Mouse (Mus musculus): ENCODE results near the gene Rpl27. TPM values are rescaled to one million over a fixed set of nuclear protein-coding genes. Genes with fewer than 3 reads are reported as not detected.

Rpl27 gene
- polyA plus RNA-seq (2015; fragmentation: Nextera tagmentation; extraction: Ambion mirVana) = 317 and 371 TPM in 2 replicates

- Histone ChIP-seq H3K4me1 (replicated peaks; ENCODE audit: control insufficient read depth, insufficient read depth) (no peaks in the 10 kb centered on the region), H3K27me3 (ENCODE audit: control insufficient read depth, insufficient read depth, low read length) (no peaks in the 10 kb centered on the region), H3K9ac (ENCODE audit: low read length) (peak within 1 kb of the TSS; percentile 97), H3K4me2 (replicated peaks; ENCODE audit: low read depth) (peak within 1 kb of the TSS; percentile 74), H3K4me3 (ENCODE audit: low read depth, low read length) (peak within 1 kb of the TSS; percentile 78), H3K27ac (replicated peaks) (peak within 1 kb of the TSS; percentile 91), H3K36me3 (ENCODE audit: control insufficient read depth, insufficient read depth, low read length) (peaks cover 13% of the 10 kb centered on the region), H3K9me3 (ENCODE audit: control insufficient read depth, low read length) (no peaks in the 10 kb centered on the region)
- DNase-seq (ENCODE audit: low spot score) = peak; percentile 99
- TF ChIP-seq EP300 (optimal IDR thresholded peaks at IDR 0.05) (peak; percentile 85), CTCF (IDR thresholded peaks at IDR 0.05; ENCODE audit: low read depth) (peak; percentile 89)
- WGBS = under 1% methylated on average over 42 of the region's 42 CpGs
- peak; percentile 99 for ATAC-seq (ENCODE audit: low FRiP score, low TSS enrichment)
Observed at GRCm38 (mm10) chr11:101442127-101442693, at the start of gene Rpl27. TSS of gene Rpl27 (plus strand) at chr11:101442298.

- DNase-seq (ENCODE audit: low spot score) (peak; percentile 80), ATAC-seq (ENCODE audit: low FRiP score, low TSS enrichment) (peak; percentile 53; the same call in 1 of the 2 replicates)
- no peak overlapping the region for H3K4me2 ChIP-seq (replicated peaks; ENCODE audit: low read depth)
- 1% methylated on average over 8 of the region's 8 CpGs for WGBS
- no peak overlapping the region for H3K9ac ChIP-seq (ENCODE audit: low read length)
- H3K36me3 ChIP-seq (ENCODE audit: control insufficient read depth, insufficient read depth, low read length) = no peaks in the 10 kb centered on the region
- H3K4me1 ChIP-seq (replicated peaks; ENCODE audit: control insufficient read depth, insufficient read depth) = no peaks in the 10 kb centered on the region
- no peak overlapping the region for H3K27ac ChIP-seq (replicated peaks)
- TF ChIP-seq CTCF (IDR thresholded peaks at IDR 0.05; ENCODE audit: low read depth) (peak; percentile 99), EP300 (optimal IDR thresholded peaks at IDR 0.05) (no peak)
- no peaks in the 10 kb centered on the region for H3K9me3 ChIP-seq (ENCODE audit: control insufficient read depth, low read length)
- H3K4me3 ChIP-seq (ENCODE audit: low read depth, low read length) = no peak overlapping the region
- H3K27me3 ChIP-seq (ENCODE audit: control insufficient read depth, insufficient read depth, low read length) = no peaks in the 10 kb centered on the region
Observed at GRCm38 (mm10) chr11:101395110-101395509, 47.0 kb upstream of the Rpl27 start.

- no peaks in the 10 kb centered on the region for H3K9me3 ChIP-seq (ENCODE audit: control insufficient read depth, low read length)
- H3K27me3 ChIP-seq (ENCODE audit: control insufficient read depth, insufficient read depth, low read length) = no peaks in the 10 kb centered on the region
- no peak overlapping the region for H3K9ac ChIP-seq (ENCODE audit: low read length)
- 83% methylated on average over 2 of the region's 2 CpGs for WGBS
- no peak overlapping the region for H3K4me2 ChIP-seq (replicated peaks; ENCODE audit: low read depth)
- peak; percentile 43 for TF ChIP-seq CTCF (IDR thresholded peaks at IDR 0.05; ENCODE audit: low read depth)
- no peak for TF ChIP-seq EP300 (optimal IDR thresholded peaks at IDR 0.05)
- no peak overlapping the region for H3K4me3 ChIP-seq (ENCODE audit: low read depth, low read length)
- H3K27ac ChIP-seq (replicated peaks) = no peak overlapping the region
- DNase-seq (ENCODE audit: low spot score) = no peak
- H3K4me1 ChIP-seq (replicated peaks; ENCODE audit: control insufficient read depth, insufficient read depth) = no peaks in the 10 kb centered on the region
- H3K36me3 ChIP-seq (ENCODE audit: control insufficient read depth, insufficient read depth, low read length) = peaks cover 12% of the 10 kb centered on the region; the same call in 1 of the 2 replicates
- ATAC-seq (ENCODE audit: low FRiP score, low TSS enrichment) = no peak
Observed at GRCm38 (mm10) chr11:101415306-101415705, 26.8 kb upstream of the Rpl27 start.

- DNase-seq (ENCODE audit: low spot score) (no peak), ATAC-seq (ENCODE audit: low FRiP score, low TSS enrichment) (peak; percentile 26; the same call in 1 of the 2 replicates)
- Histone ChIP-seq H3K4me2 (replicated peaks; ENCODE audit: low read depth) (peak overlapping the region; percentile 80), H3K27me3 (ENCODE audit: control insufficient read depth, insufficient read depth, low read length) (no peaks in the 10 kb centered on the region), H3K9me3 (ENCODE audit: control insufficient read depth, low read length) (no peaks in the 10 kb centered on the region), H3K36me3 (ENCODE audit: control insufficient read depth, insufficient read depth, low read length) (peaks cover 5% of the 10 kb centered on the region; the same call in 1 of the 2 replicates), H3K4me1 (replicated peaks; ENCODE audit: control insufficient read depth, insufficient read depth) (no peaks in the 10 kb centered on the region), H3K27ac (replicated peaks) (peak overlapping the region; percentile 67), H3K4me3 (ENCODE audit: low read depth, low read length) (peak overlapping the region; percentile 80), H3K9ac (ENCODE audit: low read length) (peak overlapping the region; percentile 75)
- WGBS = 2% methylated on average over 11 of the region's 11 CpGs
- TF ChIP-seq CTCF (IDR thresholded peaks at IDR 0.05; ENCODE audit: low read depth) (no peak), EP300 (optimal IDR thresholded peaks at IDR 0.05) (no peak)
Observed at GRCm38 (mm10) chr11:101416433-101417100, 25.5 kb upstream of the Rpl27 start.

GRCm38 (mm10) chr11:101417101-101417855 lies 24.8 kb upstream of the Rpl27 start, which contains the start of gene Aarsd1:
TSS of gene Aarsd1 (minus strand) at chr11:101417615.
- peak within 1 kb of the TSS; percentile 75 for H3K9ac ChIP-seq (ENCODE audit: low read length)
- peak; percentile 83 for DNase-seq (ENCODE audit: low spot score)
- WGBS = under 1% methylated on average over 45 of the region's 45 CpGs

More at GRCm38 (mm10) chr11:101417101-101417855, 24.8 kb upstream of the Rpl27 start, which contains the start of gene Aarsd1:
- Histone ChIP-seq H3K36me3 (ENCODE audit: control insufficient read depth, insufficient read depth, low read length) (peaks cover 5% of the 10 kb centered on the region; the same call in 1 of the 2 replicates), H3K9me3 (ENCODE audit: control insufficient read depth, low read length) (no peaks in the 10 kb centered on the region), H3K4me3 (ENCODE audit: low read depth, low read length) (peak within 1 kb of the TSS; percentile 80), H3K27ac (replicated peaks) (peak within 1 kb of the TSS; percentile 67), H3K4me2 (replicated peaks; ENCODE audit: low read depth) (peak within 1 kb of the TSS; percentile 80), H3K4me1 (replicated peaks; ENCODE audit: control insufficient read depth, insufficient read depth) (no peaks in the 10 kb centered on the region), H3K27me3 (ENCODE audit: control insufficient read depth, insufficient read depth, low read length) (no peaks in the 10 kb centered on the region)
- TF ChIP-seq CTCF (IDR thresholded peaks at IDR 0.05; ENCODE audit: low read depth) (no peak), EP300 (optimal IDR thresholded peaks at IDR 0.05) (no peak)
- peak; percentile 78 for ATAC-seq (ENCODE audit: low FRiP score, low TSS enrichment)
